Mouse (Mus musculus): Measurements from ENCODE around the gene Eps8l2.
"Not testable (repeated sequence)": the region's sequence is repeated elsewhere in the genome, so short reads cannot be mapped to it uniquely, and the experiment has no call there.

Eps8l2 gene

DNA sequence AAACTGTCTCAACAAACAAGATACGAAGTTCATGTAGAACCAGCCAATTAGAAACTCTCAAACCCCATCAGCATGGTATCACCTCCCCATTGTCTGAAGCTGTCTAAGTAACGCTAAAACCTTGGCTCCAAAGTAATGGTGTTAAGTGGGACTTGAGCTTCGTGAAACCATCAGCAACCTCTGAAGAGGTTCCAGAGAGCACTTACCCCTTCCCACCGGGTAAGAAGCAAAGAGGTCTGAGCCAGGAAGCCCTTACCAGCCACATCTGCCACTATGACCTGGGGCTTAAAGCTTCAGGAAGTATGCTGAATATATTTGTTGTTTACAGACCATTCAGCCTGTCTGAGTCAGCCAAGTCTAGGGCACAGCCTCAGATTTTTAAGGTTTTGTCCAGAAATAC lies 66.8 kb downstream of the Eps8l2 start:
- peak in 1 of 2 experiments; percentile 16 for DNase-seq (ENCODE audit: inconsistent age in 2 of 2, low spot score in 1 of 2)

DNA sequence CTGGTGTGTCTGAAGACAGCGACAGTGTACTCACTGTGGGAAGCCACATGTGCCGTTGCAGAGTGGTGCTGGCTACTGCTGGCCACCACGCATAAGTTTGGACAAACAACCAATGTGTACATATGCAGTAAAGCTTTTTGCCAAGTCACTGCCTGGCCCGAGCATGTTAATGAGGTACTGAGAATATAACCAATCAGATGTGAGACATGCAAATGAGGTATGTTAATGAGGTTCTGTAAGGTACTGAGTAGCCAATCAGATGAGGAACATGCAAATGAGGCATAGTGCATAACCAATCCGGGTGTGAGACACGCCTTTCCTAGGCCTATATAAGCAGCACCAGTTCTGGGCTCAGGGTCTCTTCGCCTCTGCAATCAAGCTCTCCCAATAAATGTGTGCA lies 69.0 kb downstream of the Eps8l2 start:
- not testable (repeated sequence) for DNase-seq (ENCODE audit: inconsistent age in 2 of 2, low spot score in 1 of 2)

DNA sequence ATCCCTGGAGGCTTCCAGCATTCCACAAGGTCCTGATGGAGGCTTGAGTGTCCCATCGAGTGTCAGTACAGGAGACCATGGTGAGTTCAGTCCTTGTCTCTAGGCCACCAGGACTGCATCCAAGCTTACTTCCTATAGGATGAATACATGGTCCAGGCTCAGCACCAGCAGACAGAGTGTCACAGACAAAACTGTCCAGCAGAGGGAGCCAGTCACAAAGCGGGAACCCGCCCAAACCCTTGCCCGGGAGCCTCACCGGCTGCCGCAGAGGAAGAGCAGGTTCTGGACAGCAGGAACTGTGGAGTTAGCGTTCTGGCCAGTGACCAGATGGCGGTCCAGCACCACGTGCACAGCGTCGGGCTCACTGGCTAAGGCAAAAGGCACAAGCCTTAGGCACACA lies 70.2 kb downstream of the Eps8l2 start:
- peak; percentile 90 to 96 for DNase-seq (ENCODE audit: inconsistent age in 2 of 2, low spot score in 1 of 2)

DNA sequence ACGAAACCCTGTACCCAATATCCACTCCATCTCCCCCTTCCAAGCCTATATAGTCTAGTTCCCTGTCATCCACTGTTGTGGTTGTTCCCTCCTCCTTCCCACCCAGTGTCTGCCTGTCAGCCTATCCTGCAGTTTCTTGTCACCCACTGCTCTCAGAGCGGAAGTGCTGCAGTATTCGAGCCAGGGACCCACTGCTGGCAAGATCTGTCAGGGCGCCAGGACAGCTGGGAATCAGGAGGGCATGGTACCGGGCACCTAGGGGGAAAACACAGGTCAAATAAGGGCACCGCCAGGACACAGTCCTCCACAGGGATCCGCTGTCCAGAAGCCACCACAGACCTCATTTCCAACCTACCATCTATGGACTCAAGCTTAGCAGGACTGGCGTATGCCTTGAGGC lies 72.0 kb downstream of the Eps8l2 start:
- DNase-seq (ENCODE audit: inconsistent age in 2 of 2, low spot score in 1 of 2), result no peak

DNA sequence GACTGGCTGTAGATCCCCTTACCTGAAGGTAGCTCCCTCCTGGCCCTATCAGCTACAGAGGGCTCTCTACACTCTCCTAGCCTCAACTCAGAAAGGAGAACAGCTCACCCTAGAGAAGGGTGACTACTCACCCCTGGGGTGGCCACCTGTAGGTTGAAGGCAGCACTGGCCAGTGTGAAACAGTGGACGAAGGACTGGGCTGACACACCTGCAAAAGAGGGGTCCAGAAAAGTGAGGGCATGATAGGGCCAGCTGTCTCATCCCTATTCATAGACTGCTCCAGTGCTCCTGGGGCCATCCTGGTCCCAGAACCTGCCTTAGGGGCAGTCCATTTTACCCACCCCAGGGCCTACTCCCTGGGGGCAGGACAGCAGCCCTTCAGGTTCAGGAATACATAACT lies 73.0 kb downstream of the Eps8l2 start:
- DNase-seq (ENCODE audit: inconsistent age in 2 of 2, low spot score in 1 of 2), result peak in 1 of 2 experiments; percentile 15

All from adrenal gland, adult (tissue).